Mouse (Mus musculus): ENCODE measurements at regions not wholly inside any gene's neighbourhood (a gene's known extent, or its start where the extent isn't known, plus 50 kb on each side); places are given as distances from the start of the nearest gene placed in this dataset.

- no peak for DNase-seq (ENCODE audit: low spot score in 2 of 2)
Observed at GRCm38 (mm10) chr13:28651810-28652209, 301.7 kb downstream of the Sox4 start.

GRCm38 (mm10) chr13:28645881-28646280 lies 307.6 kb downstream of the Sox4 start:
- no peak for DNase-seq (ENCODE audit: low spot score in 2 of 2)

GRCm38 (mm10) chr13:28644846-28645574 lies 308.5 kb downstream of the Sox4 start:
- no peak for DNase-seq (ENCODE audit: low spot score in 2 of 2)

GRCm38 (mm10) chr13:28640826-28641225 lies 312.7 kb downstream of the Sox4 start:
- no peak for DNase-seq (ENCODE audit: low spot score in 2 of 2)

- DNase-seq (ENCODE audit: low spot score in 2 of 2), result no peak
Observed at GRCm38 (mm10) chr13:28635230-28635950, 318.1 kb downstream of the Sox4 start.

- DNase-seq (ENCODE audit: low spot score in 2 of 2), result no peak
Observed at GRCm38 (mm10) chr13:28633541-28634041, 319.9 kb downstream of the Sox4 start.

GRCm38 (mm10) chr13:28629431-28630331 lies 323.8 kb downstream of the Sox4 start:
- DNase-seq (ENCODE audit: low spot score in 2 of 2), result peak in 1 of 2 experiments; percentile 23

- no peak for DNase-seq (ENCODE audit: low spot score in 2 of 2)
Observed at GRCm38 (mm10) chr13:28628751-28629150, 324.8 kb downstream of the Sox4 start.

- DNase-seq (ENCODE audit: low spot score in 2 of 2), result no peak
Observed at GRCm38 (mm10) chr13:28618961-28619360, 334.6 kb downstream of the Sox4 start.

GRCm38 (mm10) chr13:28617503-28617902 lies 336.0 kb downstream of the Sox4 start:
- no peak for DNase-seq (ENCODE audit: low spot score in 2 of 2)

GRCm38 (mm10) chr13:28616645-28617381 lies 336.7 kb downstream of the Sox4 start:
- DNase-seq (ENCODE audit: low spot score in 2 of 2), result no peak

GRCm38 (mm10) chr13:28607551-28608114 lies 345.9 kb downstream of the Sox4 start:
- DNase-seq (ENCODE audit: low spot score in 2 of 2), result no peak

GRCm38 (mm10) chr13:28606651-28607050 lies 346.9 kb downstream of the Sox4 start:
- no peak for DNase-seq (ENCODE audit: low spot score in 2 of 2)

- DNase-seq (ENCODE audit: low spot score in 2 of 2), result no peak
Observed at GRCm38 (mm10) chr13:28605833-28606232, 347.7 kb downstream of the Sox4 start.

- DNase-seq (ENCODE audit: low spot score in 2 of 2), result peak in 1 of 2 experiments; percentile 29
Observed at GRCm38 (mm10) chr13:28604016-28604415, 346.7 kb downstream of the Gm11361 start.

- DNase-seq (ENCODE audit: low spot score in 2 of 2), result no peak
Observed at GRCm38 (mm10) chr13:28600792-28601191, 343.5 kb downstream of the Gm11361 start.

- no peak for DNase-seq (ENCODE audit: low spot score in 2 of 2)
Observed at GRCm38 (mm10) chr13:28596367-28596766, 339.0 kb downstream of the Gm11361 start.

- no peak for DNase-seq (ENCODE audit: low spot score in 2 of 2)
Observed at GRCm38 (mm10) chr13:28592176-28592575, 334.8 kb downstream of the Gm11361 start.

GRCm38 (mm10) chr13:28587977-28588376 lies 330.6 kb downstream of the Gm11361 start:
- DNase-seq (ENCODE audit: low spot score in 2 of 2), result no peak

- no peak for DNase-seq (ENCODE audit: low spot score in 2 of 2)
Observed at GRCm38 (mm10) chr13:28586693-28587092, 329.4 kb downstream of the Gm11361 start.

- no peak for DNase-seq (ENCODE audit: low spot score in 2 of 2)
Observed at GRCm38 (mm10) chr13:28586140-28586539, 328.8 kb downstream of the Gm11361 start.

Measured in urinary bladder, postnatal 4 days (tissue).